ENCODE assay signal across 26 mouse cellular contexts in the genomic region with DNA sequence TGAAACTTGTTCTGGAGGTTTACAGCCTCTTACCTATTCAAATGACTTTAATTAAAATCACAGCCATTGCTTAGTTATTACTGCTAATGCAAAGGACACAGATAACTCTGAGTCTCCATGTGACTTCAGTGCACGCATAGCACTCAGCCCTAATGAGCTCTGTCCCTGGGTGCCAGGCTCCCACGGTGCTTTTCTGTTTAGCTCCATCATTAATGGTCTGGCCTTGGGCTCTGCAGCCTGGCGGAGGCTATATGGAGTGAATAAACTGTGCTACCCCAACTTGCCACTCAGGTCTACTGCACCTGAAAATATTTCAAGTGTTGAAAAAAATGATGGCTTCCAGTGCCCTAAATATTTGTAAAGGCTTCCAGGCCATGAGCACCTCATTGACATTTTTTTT.
DNase-seq lines count a peak whose midpoint lies in the region; ATAC-seq lines count a peak whose summit lies in the region.
"Had no signal": no experiment of that assay in that cellular context is flagged by ENCODE, and none has a peak within 500 bp of the region (broad histone marks: within the 10 kb centered on the region; RNA-seq: fewer than 3 reads in every experiment).

No protein-coding gene starts in this region.

- peaks cover 11% of the 10 kb centered on the region for H3K4me1 ChIP-seq in midbrain, embryonic 15.5 days
- no peaks in the 10 kb centered on the region for H3K4me1 ChIP-seq in midbrain, embryonic 11.5 days (ENCODE audit: control insufficient read depth, insufficient read depth, low read length)
- H3K4me1 ChIP-seq in forebrain, embryonic 15.5 days: peaks cover 41% of the 10 kb centered on the region
- H3K4me1 ChIP-seq in neural tube, embryonic 15.5 days: peaks cover 13% of the 10 kb centered on the region
- peaks cover 24% of the 10 kb centered on the region for H3K4me1 ChIP-seq in embryonic facial prominence, embryonic 10.5 days
- H3K4me1 ChIP-seq: kidney, embryonic 15.5 days; limb, embryonic 15.5 days had no signal

- 21% methylated on average over 3 of the region's 3 CpGs for WGBS in midbrain, embryonic 15.5 days
- WGBS in midbrain, embryonic 11.5 days: 74% methylated on average over 3 of the region's 3 CpGs
- 9% methylated on average over 3 of the region's 3 CpGs for WGBS in forebrain, embryonic 15.5 days
- 18% methylated on average over 3 of the region's 3 CpGs for WGBS in neural tube, embryonic 15.5 days
- WGBS in embryonic facial prominence, embryonic 10.5 days: 60% methylated on average over 3 of the region's 3 CpGs

- no peaks in the 10 kb centered on the region for H3K9me3 ChIP-seq in midbrain, embryonic 15.5 days
- no peaks in the 10 kb centered on the region for H3K9me3 ChIP-seq in midbrain, embryonic 11.5 days (ENCODE audit: control insufficient read depth, low read length)
- no peaks in the 10 kb centered on the region for H3K9me3 ChIP-seq in forebrain, embryonic 15.5 days
- H3K9me3 ChIP-seq in neural tube, embryonic 15.5 days (replicated peaks): no peaks in the 10 kb centered on the region
- no peaks in the 10 kb centered on the region for H3K9me3 ChIP-seq in embryonic facial prominence, embryonic 10.5 days
- H3K9me3 ChIP-seq: embryonic facial prominence, embryonic 12.5 days; heart, embryonic 15.5 days; kidney, embryonic 15.5 days; limb, embryonic 15.5 days had no signal

- H3K27ac ChIP-seq in midbrain, embryonic 15.5 days: no peak overlapping the region
- no peak overlapping the region for H3K27ac ChIP-seq in midbrain, embryonic 11.5 days (ENCODE audit: low read depth, low read length)
- H3K27ac ChIP-seq in forebrain, embryonic 15.5 days (replicated peaks): no peak overlapping the region
- no peak overlapping the region for H3K27ac ChIP-seq in neural tube, embryonic 15.5 days (replicated peaks)
- no peak overlapping the region for H3K27ac ChIP-seq in embryonic facial prominence, embryonic 10.5 days (replicated peaks)
- H3K27ac ChIP-seq: embryonic facial prominence, embryonic 12.5 days; gastrocnemius, adult 2 months; heart, embryonic 15.5 days; kidney, embryonic 15.5 days; left cerebral cortex, adult 2 months; limb, embryonic 15.5 days; liver, embryonic 14.5 days had no signal

- H3K36me3 ChIP-seq in midbrain, embryonic 15.5 days (replicated peaks): no peaks in the 10 kb centered on the region
- H3K36me3 ChIP-seq in midbrain, embryonic 11.5 days (ENCODE audit: control insufficient read depth, insufficient read depth, low read length): no peaks in the 10 kb centered on the region
- no peaks in the 10 kb centered on the region for H3K36me3 ChIP-seq in forebrain, embryonic 15.5 days
- no peaks in the 10 kb centered on the region for H3K36me3 ChIP-seq in neural tube, embryonic 15.5 days
- H3K36me3 ChIP-seq in embryonic facial prominence, embryonic 10.5 days (replicated peaks): peaks cover 13% of the 10 kb centered on the region
- H3K36me3 ChIP-seq: heart, embryonic 15.5 days had no signal

- no peak overlapping the region for H3K4me3 ChIP-seq in midbrain, embryonic 15.5 days
- H3K4me3 ChIP-seq in midbrain, embryonic 11.5 days (ENCODE audit: low read depth, low read length): no peak overlapping the region
- no peak overlapping the region for H3K4me3 ChIP-seq in forebrain, embryonic 15.5 days
- H3K4me3 ChIP-seq in neural tube, embryonic 15.5 days (replicated peaks): no peak overlapping the region
- no peak overlapping the region for H3K4me3 ChIP-seq in embryonic facial prominence, embryonic 10.5 days
- H3K4me3 ChIP-seq: embryonic facial prominence, embryonic 12.5 days; gastrocnemius, adult 2 months; heart, embryonic 15.5 days; kidney, embryonic 15.5 days; left cerebral cortex, adult 2 months; limb, embryonic 15.5 days had no signal

- peaks cover 7% of the 10 kb centered on the region; the same call in 1 of the 2 replicates for H3K27me3 ChIP-seq in midbrain, embryonic 15.5 days (replicated peaks)
- H3K27me3 ChIP-seq in midbrain, embryonic 11.5 days (ENCODE audit: control insufficient read depth, insufficient read depth, low read length): no peaks in the 10 kb centered on the region
- H3K27me3 ChIP-seq in forebrain, embryonic 15.5 days: peaks cover 4% of the 10 kb centered on the region; the same call in 1 of the 2 replicates
- H3K27me3 ChIP-seq in neural tube, embryonic 15.5 days (replicated peaks): no peaks in the 10 kb centered on the region; the same call in 1 of the 2 replicates
- no peaks in the 10 kb centered on the region; the same call in 1 of the 2 replicates for H3K27me3 ChIP-seq in embryonic facial prominence, embryonic 10.5 days (replicated peaks; ENCODE audit: low read depth, poor library complexity, severe bottlenecking)
- H3K27me3 ChIP-seq: embryonic facial prominence, embryonic 12.5 days; heart, embryonic 15.5 days; kidney, embryonic 15.5 days; limb, embryonic 15.5 days had no signal

- peak; percentile 74; the same call in 1 of the 2 replicates for ATAC-seq in midbrain, embryonic 15.5 days (replicated peaks)
- ATAC-seq in midbrain, embryonic 11.5 days (ENCODE audit: low FRiP score): no peak
- ATAC-seq in forebrain, embryonic 15.5 days (replicated peaks): peak; percentile 82
- 0 out of 2 replicates have a peak, but pooled peaks have one; percentile 35 for ATAC-seq in neural tube, embryonic 15.5 days (ENCODE audit: low FRiP score)
- ATAC-seq: intestine, postnatal 0 days had no signal

- intact Hi-C loops in heart, postnatal 10 days (cut with DNase I): no loop called here

- no peak overlapping the region for H3K9ac ChIP-seq in midbrain, embryonic 15.5 days
- H3K9ac ChIP-seq in midbrain, embryonic 11.5 days (ENCODE audit: low read length): no peak overlapping the region
- no peak overlapping the region for H3K9ac ChIP-seq in forebrain, embryonic 15.5 days (replicated peaks)
- H3K9ac ChIP-seq in neural tube, embryonic 15.5 days (replicated peaks): no peak overlapping the region
- H3K9ac ChIP-seq: embryonic facial prominence, embryonic 12.5 days; heart, embryonic 15.5 days; kidney, embryonic 15.5 days; limb, embryonic 15.5 days; liver, embryonic 14.5 days; lung, embryonic 14.5 days had no signal

- H3K4me2 ChIP-seq in midbrain, embryonic 15.5 days: no peak overlapping the region
- no peak overlapping the region for H3K4me2 ChIP-seq in midbrain, embryonic 11.5 days
- H3K4me2 ChIP-seq in forebrain, embryonic 15.5 days (replicated peaks): no peak overlapping the region
- H3K4me2 ChIP-seq in neural tube, embryonic 15.5 days: no peak overlapping the region
- H3K4me2 ChIP-seq: embryonic facial prominence, embryonic 12.5 days; heart, embryonic 15.5 days; kidney, embryonic 15.5 days; limb, embryonic 15.5 days; lung, embryonic 14.5 days had no signal

- DNase-seq in heart, adult 11 months: peak; percentile 73
- no peak for DNase-seq in heart, postnatal 10 days
- no peak for DNase-seq in midbrain, embryonic 11.5 days (ENCODE audit: low spot score, missing footprints)
- no peak for DNase-seq in embryonic facial prominence, embryonic 10.5 days (ENCODE audit: low spot score)
- DNase-seq: adrenal gland, adult 8-10 months; cerebellum, adult 18-20 months; cerebellum, postnatal 14 days; gastrocnemius, adult 2 months; heart, postnatal 4 days; kidney, postnatal 36 days; layer of hippocampus, adult 9-11 months; left cerebral cortex, postnatal 4 days; lung, postnatal 36 days; right cerebral cortex, postnatal 25 days; spleen, adult 18-20 months had no signal
